Mouse (Mus musculus) ES-Bruce4 (cell line): ENCODE measurements around the gene Pdzrn3. TPM values are rescaled to one million over a fixed set of nuclear protein-coding genes. Genes with fewer than 3 reads are reported as not detected.

ENCODE experiments used
- H3K27ac ChIP-seq: 2 replicates; pipeline ENCODE4 v1.5.1; 2012; ENCODE audit warnings: low read length, inconsistent platforms; ENCODE audit not compliant: insufficient read depth
- H3K27me3 ChIP-seq: 2 replicates; pipeline ENCODE4 v1.6.1; 2012; ENCODE audit warnings: mild to moderate bottlenecking, low read length, inconsistent platforms; ENCODE audit not compliant: control insufficient read depth, poor library complexity, insufficient read depth, severe bottlenecking
- H3K36me3 ChIP-seq: 2 replicates; pipeline ENCODE4 v1.6.1; 2012; ENCODE audit warnings: inconsistent platforms, mild to moderate bottlenecking, low read length, moderate library complexity; ENCODE audit not compliant: control insufficient read depth, poor library complexity, insufficient read depth, severe bottlenecking
- H3K4me1 ChIP-seq: one replicate; pipeline ENCODE4 v1.8.1; 2011; ENCODE audit warnings: low read length; ENCODE audit not compliant: control insufficient read depth, insufficient read depth
- H3K4me3 ChIP-seq: 2 replicates; pipeline ENCODE4 v1.5.1; 2011; ENCODE audit warnings: low read depth, mild to moderate bottlenecking, low read length
- H3K9ac ChIP-seq: 2 replicates; pipeline ENCODE4 v1.6.1; 2012; ENCODE audit warnings: low read depth, mild to moderate bottlenecking, inconsistent platforms; ENCODE audit not compliant: poor library complexity, severe bottlenecking
- H3K9me3 ChIP-seq: replicated peaks from 2 replicates; pipeline ENCODE4 v1.6.1; 2012; ENCODE audit warnings: mild to moderate bottlenecking, low read length, inconsistent platforms; ENCODE audit not compliant: control insufficient read depth, poor library complexity, insufficient read depth, severe bottlenecking
- CTCF ChIP-seq: IDR thresholded peaks from one replicate; pipeline ENCODE4 v1.8.1; 2011; ENCODE audit warnings: low read depth, low read length
- EP300 ChIP-seq: IDR thresholded peaks from 2 replicates; pipeline ENCODE4 v1.6.1; 2011; ENCODE audit warnings: low read depth, low read length; ENCODE audit not compliant: insufficient read depth
- POLR2A ChIP-seq: IDR thresholded peaks from one replicate; pipeline ENCODE4 v1.8.1; 2011; ENCODE audit warnings: low read length; ENCODE audit not compliant: insufficient read depth
- polyA plus RNA-seq: library from polyadenylated mRNA; stranded (reverse); fragments of >200 nt; gene quantifications from 2 replicates; pipeline ENCODE4 v1.2.4, GENCODE M21; 2011; ENCODE audit warnings: low read depth; ENCODE audit not compliant: missing spikeins, insufficient read depth, insufficient read length

Gene Pdzrn3
- polyA plus RNA-seq, 1 experiment: 3.1 TPM

- Histone ChIP-seq H3K27ac (no peak overlapping the region), H3K36me3 (no peaks in the 10 kb centered on the region), H3K4me3 (no peak overlapping the region), H3K9ac (no peak overlapping the region), H3K9me3 (no peaks in the 10 kb centered on the region), H3K4me1 (no peaks in the 10 kb centered on the region), H3K27me3 (no peaks in the 10 kb centered on the region)
- no peak for TF ChIP-seq POLR2A
- TF ChIP-seq CTCF: no peak
- TF ChIP-seq EP300: no peak
Measured at GRCm38 (mm10) chr6:101411064-101411463, 33.4 kb upstream of the Pdzrn3 start.

GRCm38 (mm10) chr6:101396711-101397110 lies 19.0 kb upstream of the Pdzrn3 start:
- Histone ChIP-seq H3K27me3 (no peaks in the 10 kb centered on the region), H3K36me3 (no peaks in the 10 kb centered on the region), H3K4me3 (no peak overlapping the region), H3K27ac (no peak overlapping the region), H3K9me3 (no peaks in the 10 kb centered on the region), H3K4me1 (no peaks in the 10 kb centered on the region), H3K9ac (no peak overlapping the region)
- no peak for TF ChIP-seq EP300
- no peak for TF ChIP-seq POLR2A
- TF ChIP-seq CTCF: no peak

- no peaks in the 10 kb centered on the region for H3K27me3 ChIP-seq
- no peaks in the 10 kb centered on the region for H3K36me3 ChIP-seq
- H3K27ac ChIP-seq: no peak overlapping the region
- no peaks in the 10 kb centered on the region for H3K9me3 ChIP-seq
- no peak for TF ChIP-seq POLR2A
- no peak for TF ChIP-seq EP300
- TF ChIP-seq CTCF: no peak
- H3K9ac ChIP-seq: no peak overlapping the region
- H3K4me1 ChIP-seq: no peaks in the 10 kb centered on the region
- H3K4me3 ChIP-seq: no peak overlapping the region
Measured at GRCm38 (mm10) chr6:101395908-101396307, 18.2 kb upstream of the Pdzrn3 start.

GRCm38 (mm10) chr6:101392801-101393117 lies 15.1 kb upstream of the Pdzrn3 start:
- H3K4me1 ChIP-seq: no peaks in the 10 kb centered on the region
- H3K9me3 ChIP-seq: no peaks in the 10 kb centered on the region
- no peaks in the 10 kb centered on the region for H3K36me3 ChIP-seq
- no peak overlapping the region for H3K9ac ChIP-seq
- H3K27me3 ChIP-seq: no peaks in the 10 kb centered on the region
- no peak overlapping the region for H3K27ac ChIP-seq
- no peak overlapping the region for H3K4me3 ChIP-seq
- no peak for TF ChIP-seq EP300
- TF ChIP-seq POLR2A: no peak
- TF ChIP-seq CTCF: no peak

- no peak for TF ChIP-seq CTCF
- no peak for TF ChIP-seq POLR2A
- no peak for TF ChIP-seq EP300
- H3K9me3 ChIP-seq: no peaks in the 10 kb centered on the region
- no peaks in the 10 kb centered on the region for H3K36me3 ChIP-seq
- no peaks in the 10 kb centered on the region for H3K4me1 ChIP-seq
- no peak overlapping the region for H3K9ac ChIP-seq
- no peaks in the 10 kb centered on the region for H3K27me3 ChIP-seq
- no peak overlapping the region for H3K27ac ChIP-seq
- no peak overlapping the region for H3K4me3 ChIP-seq
Measured at GRCm38 (mm10) chr6:101392107-101392800, 14.6 kb upstream of the Pdzrn3 start.

GRCm38 (mm10) chr6:101385490-101385889 lies 7.8 kb upstream of the Pdzrn3 start:
- TF ChIP-seq CTCF: no peak
- no peak for TF ChIP-seq EP300
- TF ChIP-seq POLR2A: no peak
- no peak overlapping the region for H3K27ac ChIP-seq
- peaks cover 2% of the 10 kb centered on the region; the same call in 1 of the 2 replicates for H3K27me3 ChIP-seq
- no peak overlapping the region for H3K9ac ChIP-seq
- no peak overlapping the region for H3K4me3 ChIP-seq
- no peaks in the 10 kb centered on the region for H3K36me3 ChIP-seq
- H3K9me3 ChIP-seq: no peaks in the 10 kb centered on the region
- H3K4me1 ChIP-seq: no peaks in the 10 kb centered on the region
